Mouse (Mus musculus): Measurements from ENCODE around the gene Sema5a.

DNA sequence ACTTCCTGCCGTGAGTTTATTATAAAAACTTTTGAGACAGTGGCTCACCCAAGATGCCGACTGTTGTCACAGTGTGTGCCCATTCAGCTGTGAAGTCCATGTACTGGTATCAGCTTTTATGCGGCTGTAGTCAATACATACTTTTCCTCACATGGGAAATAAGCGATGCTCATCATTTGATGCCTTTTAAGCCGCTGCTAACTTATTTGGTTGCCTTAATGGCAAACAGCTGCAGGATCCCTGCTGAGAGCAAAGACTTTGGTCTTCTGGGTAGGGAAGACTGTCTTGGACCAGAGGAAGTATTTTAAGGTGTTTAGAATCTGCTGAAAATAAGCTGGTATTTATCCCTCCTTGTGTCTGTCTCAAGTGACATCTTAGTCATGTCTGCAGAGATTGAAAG, 2.7 kb downstream of the Sema5a start:
- TF ChIP-seq CTCF (IDR thresholded peaks at IDR 0.05; ENCODE audit: control insufficient read depth, insufficient read depth, insufficient read length) (no peak), CEBPB (IDR thresholded peaks at IDR 0.05; ENCODE audit: low read depth) (no peak), MYOD1 (IDR thresholded peaks at IDR 0.05; ENCODE audit: control insufficient read depth, insufficient read length, low read depth) (no peak), USF1 (IDR thresholded peaks at IDR 0.05; ENCODE audit: low read depth) (no peak), FOSL1 (IDR thresholded peaks at IDR 0.05; ENCODE audit: insufficient read depth, low read length, poor library complexity, severe bottlenecking) (no peak), MAX (IDR thresholded peaks at IDR 0.05) (no peak), MYOG (IDR thresholded peaks at IDR 0.05; ENCODE audit: control insufficient read depth, extremely low read depth, insufficient read length) (no peak)
